Mouse (Mus musculus) myocyte (in vitro differentiated cells): ENCODE results near the gene Dnaic1.

Experiments
- CEBPB ChIP-seq: IDR thresholded peaks from 2 replicates; pipeline ENCODE4 v1.6.1; 2011; ENCODE audit warnings: mild to moderate bottlenecking, moderate library complexity; ENCODE audit not compliant: poor library complexity, insufficient read depth, severe bottlenecking
- MYOG ChIP-seq, 3 experiments: IDR thresholded peaks; one replicate each; pipeline ENCODE4 v1.6.1; 2011; ENCODE audit warnings: control low read depth in 2 of 3, low read depth in 2 of 3, mild to moderate bottlenecking in 2 of 3; ENCODE audit not compliant: insufficient read length in 2 of 3, control insufficient read depth in 1 of 3, insufficient read depth in 1 of 3
- POLR2AphosphoS2 ChIP-seq: IDR thresholded peaks from one replicate; pipeline ENCODE4 v1.6.1; 2011; ENCODE audit warnings: low read depth, control low read depth; ENCODE audit not compliant: insufficient read length

- TF ChIP-seq MYOG (IDR thresholded peaks at IDR 0.05; ENCODE audit: control insufficient read depth in 1 of 3, insufficient read depth in 1 of 3, insufficient read length in 2 of 3, low read depth in 2 of 3): no peak
- no peak for TF ChIP-seq POLR2AphosphoS2
- no peak for TF ChIP-seq CEBPB
These were observed 60.6 kb downstream of the Dnaic1 start for GRCm38 (mm10) chr4:41630196-41630595.
